Mouse (Mus musculus) kidney, embryonic 16.5 days (tissue): Measurements from ENCODE around the gene Gm20431. TPM values are rescaled to one million over a fixed set of nuclear protein-coding genes. Genes with fewer than 3 reads are reported as not detected.

Source experiments
- ATAC-seq: fragments of 200-750 bp; cut with Nextera tagmentation; 2 replicates; pipeline ENCODE4 v1.8.0; 2017; ENCODE audit warnings: moderate TSS enrichment; ENCODE audit not compliant: low FRiP score, low TSS enrichment
- H3K27ac ChIP-seq: fragments of 300-500 bp; sonication (generic); 2 replicates; pipeline ENCODE4 v1.5.1; 2014; ENCODE audit warnings: low read length
- H3K27me3 ChIP-seq: fragments of 300-500 bp; sonication (generic); 2 replicates; pipeline ENCODE4 v1.6.1; 2014; ENCODE audit warnings: low read length, control low read depth, mixed read lengths; ENCODE audit not compliant: insufficient read depth
- H3K36me3 ChIP-seq: fragments of 300-500 bp; sonication (generic); 2 replicates; pipeline ENCODE4 v1.6.1; 2014; ENCODE audit warnings: low read length, control low read depth, mixed read lengths; ENCODE audit not compliant: insufficient read depth
- H3K4me1 ChIP-seq: fragments of 300-500 bp; sonication (generic); 2 replicates; pipeline ENCODE4 v1.6.1; 2014; ENCODE audit warnings: low read length, control low read depth, mixed read lengths; ENCODE audit not compliant: insufficient read depth
- H3K4me2 ChIP-seq: fragments of 300-500 bp; sonication (generic); replicated peaks from 2 replicates; pipeline ENCODE4 v1.6.1; 2014; ENCODE audit warnings: low read depth, low read length
- H3K4me3 ChIP-seq: fragments of 300-500 bp; sonication (generic); 2 replicates; pipeline ENCODE4 v1.5.1; 2014; ENCODE audit warnings: mild to moderate bottlenecking, low read length
- H3K9ac ChIP-seq: fragments of 300-500 bp; sonication (generic); replicated peaks from 2 replicates; pipeline ENCODE4 v1.6.1; 2014; ENCODE audit warnings: low read length
- H3K9me3 ChIP-seq: fragments of 300-500 bp; sonication (generic); 2 replicates; pipeline ENCODE4 v1.6.1; 2016; ENCODE audit warnings: low read length, control low read depth
- WGBS: fragments of 180-500 bp; shearing (Covaris S2); extraction: QIAGEN DNeasy Blood & Tissue Kit; methylation state at CpG from one replicate; pipeline ENCODE4 v1.1.7; 2014; 5-methylcytosine and 5-hydroxymethylcytosine counted together
- polyA plus RNA-seq: library from polyadenylated mRNA; unstranded; fragments of >200 nt; fragmentation: Nextera tagmentation; extraction: Ambion mirVana; gene quantifications from 2 replicates; pipeline ENCODE4 v1.2.1, GENCODE M21; 2015

Gene Gm20431
- polyA plus RNA-seq, 1 experiment from 2014 or later, result 1.3 TPM

GRCm38 (mm10) chr2:167569934-167570651, 91.2 kb downstream of the Gm20431 start:
- Histone ChIP-seq H3K9me3 (no peaks in the 10 kb centered on the region), H3K4me2 (no peak overlapping the region), H3K36me3 (no peaks in the 10 kb centered on the region), H3K9ac (0 out of 2 replicates have a peak overlapping the region, but pooled peaks have one; percentile 2), H3K4me3 (no peak overlapping the region), H3K27ac (peak overlapping the region; percentile 61), H3K4me1 (peaks cover 20% of the 10 kb centered on the region), H3K27me3 (no peaks in the 10 kb centered on the region)
- 55% methylated on average over 13 of the region's 13 CpGs for WGBS
- ATAC-seq, result peak; percentile 14; the same call in 1 of the 2 replicates

- Histone ChIP-seq H3K27ac (peak overlapping the region; percentile 4; the same call in 1 of the 2 replicates), H3K4me1 (peaks cover 35% of the 10 kb centered on the region), H3K27me3 (no peaks in the 10 kb centered on the region), H3K36me3 (no peaks in the 10 kb centered on the region), H3K9ac (no peak overlapping the region), H3K9me3 (no peaks in the 10 kb centered on the region), H3K4me2 (no peak overlapping the region), H3K4me3 (no peak overlapping the region)
- ATAC-seq, result no peak
- WGBS, result 57% methylated on average over 9 of the region's 9 CpGs
Measured at GRCm38 (mm10) chr2:167568112-167568511, 93.2 kb downstream of the Gm20431 start.

GRCm38 (mm10) chr2:167565682-167566081, 95.6 kb downstream of the Gm20431 start:
- H3K9ac ChIP-seq, result peak overlapping the region; percentile 47
- WGBS, result 6% methylated on average over 19 of the region's 19 CpGs
- H3K4me1 ChIP-seq, result peaks cover 39% of the 10 kb centered on the region
- H3K36me3 ChIP-seq, result no peaks in the 10 kb centered on the region
- 0 out of 2 replicates have a peak overlapping the region, but pooled peaks have one; percentile 2 for H3K4me3 ChIP-seq
- H3K27ac ChIP-seq, result peak overlapping the region; percentile 95
- H3K4me2 ChIP-seq, result peak overlapping the region; percentile 34
- H3K27me3 ChIP-seq, result no peaks in the 10 kb centered on the region
- ATAC-seq, result peak; percentile 62
- no peaks in the 10 kb centered on the region for H3K9me3 ChIP-seq

- peak overlapping the region; percentile 95 for H3K27ac ChIP-seq
- no peaks in the 10 kb centered on the region for H3K36me3 ChIP-seq
- 51% methylated on average over 3 of the region's 3 CpGs for WGBS
- H3K4me2 ChIP-seq, result peak overlapping the region; percentile 34
- no peaks in the 10 kb centered on the region for H3K9me3 ChIP-seq
- peak; percentile 18; the same call in 1 of the 2 replicates for ATAC-seq
- H3K4me3 ChIP-seq, result no peak overlapping the region
- peak overlapping the region; percentile 47; the same call in 1 of the 2 replicates for H3K9ac ChIP-seq
- H3K4me1 ChIP-seq, result peaks cover 39% of the 10 kb centered on the region
- peaks cover 1% of the 10 kb centered on the region; the same call in 1 of the 2 replicates for H3K27me3 ChIP-seq
Measured at GRCm38 (mm10) chr2:167565312-167565656, 96.0 kb downstream of the Gm20431 start.

GRCm38 (mm10) chr2:167564551-167565311, 96.6 kb downstream of the Gm20431 start:
- no peak overlapping the region for H3K4me3 ChIP-seq
- H3K36me3 ChIP-seq, result no peaks in the 10 kb centered on the region
- H3K27me3 ChIP-seq, result peaks cover 4% of the 10 kb centered on the region; the same call in 1 of the 2 replicates
- H3K9me3 ChIP-seq, result no peaks in the 10 kb centered on the region
- peaks cover 40% of the 10 kb centered on the region for H3K4me1 ChIP-seq
- 67% methylated on average over 13 of the region's 13 CpGs for WGBS
- H3K9ac ChIP-seq, result no peak overlapping the region
- ATAC-seq, result no peak; the same call in 1 of the 2 replicates
- H3K27ac ChIP-seq, result peak overlapping the region; percentile 95
- H3K4me2 ChIP-seq, result no peak overlapping the region

GRCm38 (mm10) chr2:167563703-167564102, 97.6 kb downstream of the Gm20431 start:
- Histone ChIP-seq H3K4me2 (no peak overlapping the region), H3K9ac (no peak overlapping the region), H3K9me3 (no peaks in the 10 kb centered on the region), H3K27me3 (peaks cover 4% of the 10 kb centered on the region; the same call in 1 of the 2 replicates), H3K27ac (no peak overlapping the region; the same call in 1 of the 2 replicates), H3K4me1 (peaks cover 46% of the 10 kb centered on the region), H3K36me3 (no peaks in the 10 kb centered on the region), H3K4me3 (no peak overlapping the region)
- WGBS, result 41% methylated on average over 9 of the region's 12 CpGs
- peak; percentile 53 for ATAC-seq

- H3K4me1 ChIP-seq, result peaks cover 41% of the 10 kb centered on the region
- no peak for ATAC-seq
- H3K9ac ChIP-seq, result no peak overlapping the region
- H3K4me3 ChIP-seq, result no peak overlapping the region
- H3K9me3 ChIP-seq, result no peaks in the 10 kb centered on the region
- WGBS, result 63% methylated on average over 5 of the region's 5 CpGs
- H3K36me3 ChIP-seq, result no peaks in the 10 kb centered on the region
- 0 out of 2 replicates have a peak overlapping the region, but pooled peaks have one; percentile 34 for H3K27ac ChIP-seq
- H3K4me2 ChIP-seq, result no peak overlapping the region
- peaks cover 4% of the 10 kb centered on the region; the same call in 1 of the 2 replicates for H3K27me3 ChIP-seq
Measured at GRCm38 (mm10) chr2:167563035-167563434, 98.3 kb downstream of the Gm20431 start.

GRCm38 (mm10) chr2:167562101-167562500, 99.2 kb downstream of the Gm20431 start:
- H3K36me3 ChIP-seq, result no peaks in the 10 kb centered on the region
- 33% methylated on average over 8 of the region's 8 CpGs for WGBS

GRCm38 (mm10) chr2:167559413-167559812, 101.9 kb downstream of the Gm20431 start:
- no peak for ATAC-seq
- Histone ChIP-seq H3K9ac (peak overlapping the region; percentile 67), H3K4me1 (peaks cover 20% of the 10 kb centered on the region), H3K4me3 (peak overlapping the region; percentile 20), H3K9me3 (no peaks in the 10 kb centered on the region), H3K27me3 (peaks cover 4% of the 10 kb centered on the region; the same call in 1 of the 2 replicates), H3K36me3 (no peaks in the 10 kb centered on the region), H3K27ac (no peak overlapping the region), H3K4me2 (peak overlapping the region; percentile 49)
- WGBS, result 17% methylated on average over 27 of the region's 27 CpGs

More at GRCm38 (mm10) chr2:167562101-167562500, 99.2 kb downstream of the Gm20431 start:
- no peak overlapping the region for H3K4me3 ChIP-seq
- H3K27me3 ChIP-seq, result peaks cover 4% of the 10 kb centered on the region; the same call in 1 of the 2 replicates
- no peak for ATAC-seq
- H3K9me3 ChIP-seq, result no peaks in the 10 kb centered on the region
- H3K27ac ChIP-seq, result peak overlapping the region; percentile 46
- H3K4me1 ChIP-seq, result peaks cover 38% of the 10 kb centered on the region
- H3K4me2 ChIP-seq, result no peak overlapping the region
- no peak overlapping the region; the same call in 1 of the 2 replicates for H3K9ac ChIP-seq
